Mouse (Mus musculus) liver, adult 2 months (tissue): ENCODE data around the gene Cdh13.

ENCODE experiments used
- CTCF ChIP-seq: fragments of 200-500 bp; IDR thresholded peaks from 2 replicates; pipeline ENCODE4 v1.5.1; 2011; ENCODE audit warnings: low read depth, low read length, control low read depth
- POLR2A ChIP-seq: fragments of 200-500 bp; IDR thresholded peaks from 2 replicates; pipeline ENCODE4 v1.6.1; 2011; ENCODE audit warnings: low read length, control low read depth; ENCODE audit not compliant: insufficient read depth; ENCODE audit errors: extremely low read depth

GRCm38 (mm10) chr8:118477587-118477986 lies 194.1 kb downstream of the Cdh13 start:
- TF ChIP-seq POLR2A, result no peak
- no peak for TF ChIP-seq CTCF
